Mouse (Mus musculus) myocyte (in vitro differentiated cells): ENCODE measurements around the gene Casz1. TPM values are rescaled to one million over a fixed set of nuclear protein-coding genes. Genes with fewer than 3 reads are reported as not detected.

Experiments used
- H3K27me3 ChIP-seq: one replicate; pipeline ENCODE4 v1.6.1; 2011; ENCODE audit not compliant: control insufficient read depth, insufficient read depth, insufficient read length
- H3K36me3 ChIP-seq: one replicate; pipeline ENCODE4 v1.6.1; 2011; ENCODE audit not compliant: control insufficient read depth, insufficient read depth
- H3K4me2 ChIP-seq: one replicate; pipeline ENCODE4 v1.6.1; 2011; ENCODE audit warnings: low read depth, control low read depth
- H3K4me3 ChIP-seq: one replicate; pipeline ENCODE4 v1.5.1; 2011; ENCODE audit warnings: mild to moderate bottlenecking, control low read depth, moderate library complexity
- H3K79me2 ChIP-seq: one replicate; pipeline ENCODE4 v1.6.1; 2011; ENCODE audit not compliant: control insufficient read depth, insufficient read depth
- H3ac ChIP-seq: one replicate; pipeline ENCODE4 v1.6.1; 2011; ENCODE audit not compliant: control insufficient read depth, insufficient read length
- CEBPB ChIP-seq: IDR thresholded peaks from 2 replicates; pipeline ENCODE4 v1.6.1; 2011; ENCODE audit warnings: mild to moderate bottlenecking, moderate library complexity; ENCODE audit not compliant: poor library complexity, insufficient read depth, severe bottlenecking
- E2F4 ChIP-seq: IDR thresholded peaks from one replicate; pipeline ENCODE4 v1.6.1; 2011; ENCODE audit warnings: mild to moderate bottlenecking, control low read depth, moderate library complexity; ENCODE audit not compliant: insufficient read depth
- MAX ChIP-seq: IDR thresholded peaks from one replicate; pipeline ENCODE4 v1.6.1; 2011; ENCODE audit warnings: low read depth, mild to moderate bottlenecking, control low read depth
- MYOD1 ChIP-seq, 3 experiments: IDR thresholded peaks; one replicate each; pipeline ENCODE4 v1.6.1; 2011; ENCODE audit warnings: control low read depth in 2 of 3, low read depth in 2 of 3, mild to moderate bottlenecking in 2 of 3, moderate library complexity in 1 of 3; ENCODE audit not compliant: insufficient read length in 2 of 3, control insufficient read depth in 1 of 3
- MYOG ChIP-seq, 3 experiments: IDR thresholded peaks; one replicate each; pipeline ENCODE4 v1.6.1; 2011; ENCODE audit warnings: control low read depth in 2 of 3, low read depth in 2 of 3, mild to moderate bottlenecking in 2 of 3; ENCODE audit not compliant: insufficient read length in 2 of 3, control insufficient read depth in 1 of 3, insufficient read depth in 1 of 3
- POLR2A ChIP-seq: IDR thresholded peaks from one replicate; pipeline ENCODE4 v1.6.1; 2011; ENCODE audit warnings: low read depth, mild to moderate bottlenecking, control low read depth, moderate library complexity; ENCODE audit not compliant: insufficient read length
- POLR2AphosphoS2 ChIP-seq: IDR thresholded peaks from one replicate; pipeline ENCODE4 v1.6.1; 2011; ENCODE audit warnings: low read depth, control low read depth; ENCODE audit not compliant: insufficient read length
- REST ChIP-seq: IDR thresholded peaks from one replicate; pipeline ENCODE4 v1.6.1; 2011; ENCODE audit warnings: mild to moderate bottlenecking, control low read depth, moderate library complexity; ENCODE audit not compliant: insufficient read depth, insufficient read length
- SRF ChIP-seq: IDR thresholded peaks from one replicate; pipeline ENCODE4 v1.6.1; 2011; ENCODE audit warnings: low read depth; ENCODE audit not compliant: control insufficient read depth, insufficient read length
- TCF12 ChIP-seq: IDR thresholded peaks from one replicate; pipeline ENCODE4 v1.6.1; 2011; ENCODE audit warnings: mild to moderate bottlenecking, control low read depth; ENCODE audit not compliant: poor library complexity, insufficient read depth, severe bottlenecking
- TCF3 ChIP-seq: IDR thresholded peaks from one replicate; pipeline ENCODE4 v1.6.1; 2011; ENCODE audit warnings: low read depth, control low read depth; ENCODE audit not compliant: insufficient read length
- USF1 ChIP-seq: IDR thresholded peaks from one replicate; pipeline ENCODE4 v1.6.1; 2011; ENCODE audit warnings: low read depth, mild to moderate bottlenecking, control low read depth, moderate library complexity
- polyA plus RNA-seq: library from polyadenylated mRNA; unstranded; fragments of >200 nt; fragmentation: generic; extraction: Trizol; gene quantifications from one replicate; pipeline ENCODE4 v1.2.1, GENCODE M21; 2012; ENCODE audit warnings: missing spikeins

Gene Casz1
- polyA plus RNA-seq, 1 experiment = 11.1 TPM

DNA sequence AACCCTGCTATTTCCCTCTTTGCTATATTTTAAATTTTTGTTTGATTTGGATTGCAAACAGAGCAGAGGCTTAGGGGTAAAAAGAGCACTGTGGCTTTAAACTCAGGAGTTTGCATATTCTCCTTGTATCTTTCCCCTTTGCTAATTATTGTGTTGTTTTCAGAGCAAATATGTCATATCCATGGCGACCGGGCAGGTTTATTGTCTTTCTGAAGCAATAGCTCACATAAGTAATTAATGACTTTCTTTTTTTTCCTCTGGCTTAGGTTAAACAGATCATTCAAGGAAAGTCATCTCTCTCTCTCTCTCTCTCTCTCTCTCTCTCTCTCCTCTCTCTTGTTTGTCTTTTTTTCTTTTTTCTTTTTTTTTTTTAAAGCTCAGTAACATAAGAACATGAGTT, 4.6 kb downstream of the Casz1 start:
- Histone ChIP-seq H3K79me2 (no peaks in the 10 kb centered on the region), H3K27me3 (peaks cover 40% of the 10 kb centered on the region), H3K4me3 (no peak overlapping the region), H3K36me3 (no peaks in the 10 kb centered on the region), H3ac (no peak overlapping the region), H3K4me2 (no peak overlapping the region)
- no peak for TF ChIP-seq POLR2A
- no peak for TF ChIP-seq REST
- no peak for TF ChIP-seq USF1
- no peak for TF ChIP-seq TCF3
- no peak for TF ChIP-seq SRF
- no peak for TF ChIP-seq MAX
- TF ChIP-seq POLR2AphosphoS2 = no peak

GRCm38 (mm10) chr4:148810706-148811105, 6.5 kb downstream of the Casz1 start:
- no peak overlapping the region for H3K4me2 ChIP-seq

GRCm38 (mm10) chr4:148811940-148812339, 7.7 kb downstream of the Casz1 start:
- H3ac ChIP-seq = no peak overlapping the region
- TF ChIP-seq MAX (no peak), TCF12 (no peak), USF1 (no peak), CEBPB (no peak), MYOG (IDR thresholded peaks at IDR 0.05; ENCODE audit: control insufficient read depth in 1 of 3, insufficient read depth in 1 of 3, insufficient read length in 2 of 3, low read depth in 2 of 3) (no peak), E2F4 (no peak), MYOD1 (IDR thresholded peaks at IDR 0.05; ENCODE audit: control insufficient read depth in 1 of 3, insufficient read length in 2 of 3, low read depth in 2 of 3) (no peak), POLR2A (no peak), REST (no peak), POLR2AphosphoS2 (no peak), TCF3 (no peak), SRF (no peak)
- peaks cover 22% of the 10 kb centered on the region for H3K27me3 ChIP-seq
- no peak overlapping the region for H3K4me3 ChIP-seq
- no peaks in the 10 kb centered on the region for H3K79me2 ChIP-seq
- H3K4me2 ChIP-seq = no peak overlapping the region
- H3K36me3 ChIP-seq = no peaks in the 10 kb centered on the region

More at GRCm38 (mm10) chr4:148810706-148811105, 6.5 kb downstream of the Casz1 start:
- H3ac ChIP-seq = no peak overlapping the region
- TF ChIP-seq MAX = no peak
- no peak for TF ChIP-seq MYOD1 (IDR thresholded peaks at IDR 0.05; ENCODE audit: control insufficient read depth in 1 of 3, insufficient read length in 2 of 3, low read depth in 2 of 3)
- TF ChIP-seq TCF12 = no peak
- no peak for TF ChIP-seq CEBPB
- TF ChIP-seq E2F4 = no peak
- TF ChIP-seq TCF3 = no peak
- TF ChIP-seq POLR2A = no peak
- TF ChIP-seq USF1 = no peak
- no peak for TF ChIP-seq MYOG (IDR thresholded peaks at IDR 0.05; ENCODE audit: control insufficient read depth in 1 of 3, insufficient read depth in 1 of 3, insufficient read length in 2 of 3, low read depth in 2 of 3)
- no peak for TF ChIP-seq SRF
- TF ChIP-seq POLR2AphosphoS2 = no peak
- TF ChIP-seq REST = no peak
- H3K79me2 ChIP-seq = no peaks in the 10 kb centered on the region
- H3K27me3 ChIP-seq = peaks cover 30% of the 10 kb centered on the region
- no peaks in the 10 kb centered on the region for H3K36me3 ChIP-seq
- no peak overlapping the region for H3K4me3 ChIP-seq

DNA sequence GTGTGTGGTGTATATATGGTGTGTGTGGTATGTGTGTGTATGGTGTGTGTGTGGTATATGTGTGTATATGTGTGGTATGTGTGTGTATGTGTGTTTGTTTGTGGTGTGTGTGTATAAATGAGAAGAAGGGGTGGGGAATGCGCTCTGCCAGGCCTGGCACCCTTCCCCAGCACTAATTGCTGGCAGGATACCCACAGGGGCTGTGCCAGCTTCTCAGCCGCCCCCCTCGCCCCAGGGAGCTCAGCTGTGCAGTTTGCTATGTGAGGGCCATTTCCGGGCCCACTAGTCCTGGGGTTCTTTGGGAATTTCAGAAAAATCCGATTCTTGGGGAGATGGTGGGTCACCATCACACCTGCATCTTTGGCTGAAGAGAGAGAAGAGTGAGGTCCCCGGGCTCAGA, 9.0 kb downstream of the Casz1 start:
- Histone ChIP-seq H3K27me3 (peaks cover 22% of the 10 kb centered on the region), H3K4me2 (no peak overlapping the region), H3ac (no peak overlapping the region), H3K4me3 (no peak overlapping the region), H3K79me2 (no peaks in the 10 kb centered on the region), H3K36me3 (no peaks in the 10 kb centered on the region)
- no peak for TF ChIP-seq CEBPB
- no peak for TF ChIP-seq USF1
- TF ChIP-seq MYOG (IDR thresholded peaks at IDR 0.05; ENCODE audit: control insufficient read depth in 1 of 3, insufficient read depth in 1 of 3, insufficient read length in 2 of 3, low read depth in 2 of 3) = no peak
- TF ChIP-seq TCF3 = no peak
- no peak for TF ChIP-seq TCF12
- no peak for TF ChIP-seq REST
- TF ChIP-seq POLR2A = no peak
- no peak for TF ChIP-seq E2F4
- TF ChIP-seq MYOD1 (IDR thresholded peaks at IDR 0.05; ENCODE audit: control insufficient read depth in 1 of 3, insufficient read length in 2 of 3, low read depth in 2 of 3) = no peak
- no peak for TF ChIP-seq POLR2AphosphoS2
- no peak for TF ChIP-seq MAX
- no peak for TF ChIP-seq SRF

GRCm38 (mm10) chr4:148816556-148816955, 12.3 kb downstream of the Casz1 start:
- TF ChIP-seq MAX (no peak), MYOG (IDR thresholded peaks at IDR 0.05; ENCODE audit: control insufficient read depth in 1 of 3, insufficient read depth in 1 of 3, insufficient read length in 2 of 3, low read depth in 2 of 3) (no peak), CEBPB (no peak)
- H3K4me3 ChIP-seq = no peak overlapping the region
- no peaks in the 10 kb centered on the region for H3K79me2 ChIP-seq
- H3K4me2 ChIP-seq = no peak overlapping the region
- peaks cover 14% of the 10 kb centered on the region for H3K27me3 ChIP-seq
- no peaks in the 10 kb centered on the region for H3K36me3 ChIP-seq
- H3ac ChIP-seq = no peak overlapping the region
